Mouse (Mus musculus) E14TG2a.4 (cell line): Measurements from ENCODE around the gene Dgat2.

Experiments
- CTCF ChIP-seq: conservative IDR thresholded peaks from 2 replicates; pipeline ENCODE4 v1.5.1; 2014; ENCODE audit warnings: low read length
- NANOG ChIP-seq: IDR thresholded peaks from 2 replicates; pipeline ENCODE4 v1.6.1; 2014; ENCODE audit warnings: borderline replicate concordance, low read length, mixed read lengths
- POU5F1 ChIP-seq: IDR thresholded peaks from 2 replicates; pipeline ENCODE4 v1.6.1; 2014; ENCODE audit warnings: low read length, borderline replicate concordance

GRCm38 (mm10) chr7:99214621-99215185 lies 32.2 kb upstream of the Dgat2 start:
- TF ChIP-seq CTCF (no peak), NANOG (no peak), POU5F1 (no peak)
